Mouse (Mus musculus) retina, postnatal 1 day (tissue): ENCODE results near the gene Ppp1r12b.

Experiments used
- DNase-seq: peaks from one replicate; pipeline ENCODE4 v3.0.0-alpha.2; 2012

Ppp1r12b gene

DNA sequence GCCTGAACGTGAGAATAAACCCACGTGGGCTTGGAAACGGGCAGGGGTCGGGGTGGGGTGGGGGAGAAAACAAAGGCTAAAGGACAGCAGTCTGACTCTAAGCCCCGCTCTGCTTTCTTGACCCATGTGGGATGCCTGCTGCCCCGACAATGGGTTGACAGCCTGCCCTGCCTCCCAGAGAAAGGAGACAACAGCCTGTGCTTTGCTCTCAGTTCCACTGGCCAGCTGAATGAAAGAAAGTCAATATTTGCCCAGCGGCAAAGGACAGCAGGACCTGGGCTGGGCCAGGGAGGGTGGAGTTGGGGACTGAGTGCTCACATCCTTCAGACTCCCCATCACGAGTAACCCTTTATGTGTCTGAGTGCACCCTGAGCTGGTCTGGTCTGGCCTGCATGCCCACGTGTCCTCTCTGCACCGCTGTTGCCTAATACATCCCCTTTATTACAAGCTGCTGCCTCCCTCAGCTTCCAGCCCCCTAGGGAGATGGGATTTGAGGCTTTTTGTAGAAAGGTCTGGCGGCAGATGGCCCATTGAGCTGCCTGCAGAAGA is 242.2 kb downstream of the Ppp1r12b start:
- DNase-seq, result peak; percentile 79

DNA sequence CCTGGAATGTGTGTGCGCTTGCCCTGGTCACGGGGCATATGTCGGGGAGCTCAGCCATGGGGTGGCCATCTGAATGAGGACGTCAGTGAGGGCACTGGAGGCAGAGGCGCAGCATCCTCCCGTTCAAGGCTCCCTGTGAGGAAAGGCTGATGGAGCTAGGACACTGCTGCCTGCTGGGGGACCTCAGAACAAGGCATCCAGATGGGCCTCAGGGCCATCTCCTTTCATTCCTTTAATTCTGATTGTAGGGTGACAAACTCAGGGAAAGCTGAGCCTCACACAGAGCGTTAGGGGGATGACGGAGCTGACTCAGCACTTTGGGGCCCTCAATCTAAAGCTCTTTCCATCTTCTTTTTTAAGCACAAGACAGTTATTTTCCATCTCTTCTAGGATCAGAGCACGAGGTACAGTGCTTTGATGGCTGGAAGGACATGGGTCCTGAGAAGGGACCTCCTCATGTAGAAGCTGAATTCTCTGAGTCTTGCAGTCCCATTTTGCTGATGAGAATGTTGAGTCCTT is 242.9 kb downstream of the Ppp1r12b start:
- no peak for DNase-seq

GRCm38 (mm10) chr1:134711653-134712052 is 244.1 kb downstream of the Ppp1r12b start:
- no peak for DNase-seq

DNA sequence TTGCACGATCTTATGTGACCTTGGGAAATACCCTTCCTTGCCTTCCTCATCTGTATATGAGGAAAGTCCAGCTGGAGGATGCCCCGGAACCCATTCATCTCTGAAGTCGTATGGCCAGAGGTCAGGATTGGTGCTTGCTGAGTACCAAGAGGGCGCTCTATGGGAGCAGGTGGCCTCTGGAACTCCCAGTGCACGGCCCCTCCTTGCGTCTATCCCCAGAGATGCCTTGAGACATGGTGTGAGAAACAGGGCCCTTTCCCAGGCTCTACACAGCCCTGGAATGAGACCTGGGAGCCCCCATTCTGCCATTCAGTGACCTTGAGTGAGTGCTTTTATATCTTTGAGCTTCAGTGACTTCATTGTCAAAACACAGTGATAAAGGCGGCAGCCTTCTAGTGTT is 244.7 kb downstream of the Ppp1r12b start:
- DNase-seq, result no peak

DNA sequence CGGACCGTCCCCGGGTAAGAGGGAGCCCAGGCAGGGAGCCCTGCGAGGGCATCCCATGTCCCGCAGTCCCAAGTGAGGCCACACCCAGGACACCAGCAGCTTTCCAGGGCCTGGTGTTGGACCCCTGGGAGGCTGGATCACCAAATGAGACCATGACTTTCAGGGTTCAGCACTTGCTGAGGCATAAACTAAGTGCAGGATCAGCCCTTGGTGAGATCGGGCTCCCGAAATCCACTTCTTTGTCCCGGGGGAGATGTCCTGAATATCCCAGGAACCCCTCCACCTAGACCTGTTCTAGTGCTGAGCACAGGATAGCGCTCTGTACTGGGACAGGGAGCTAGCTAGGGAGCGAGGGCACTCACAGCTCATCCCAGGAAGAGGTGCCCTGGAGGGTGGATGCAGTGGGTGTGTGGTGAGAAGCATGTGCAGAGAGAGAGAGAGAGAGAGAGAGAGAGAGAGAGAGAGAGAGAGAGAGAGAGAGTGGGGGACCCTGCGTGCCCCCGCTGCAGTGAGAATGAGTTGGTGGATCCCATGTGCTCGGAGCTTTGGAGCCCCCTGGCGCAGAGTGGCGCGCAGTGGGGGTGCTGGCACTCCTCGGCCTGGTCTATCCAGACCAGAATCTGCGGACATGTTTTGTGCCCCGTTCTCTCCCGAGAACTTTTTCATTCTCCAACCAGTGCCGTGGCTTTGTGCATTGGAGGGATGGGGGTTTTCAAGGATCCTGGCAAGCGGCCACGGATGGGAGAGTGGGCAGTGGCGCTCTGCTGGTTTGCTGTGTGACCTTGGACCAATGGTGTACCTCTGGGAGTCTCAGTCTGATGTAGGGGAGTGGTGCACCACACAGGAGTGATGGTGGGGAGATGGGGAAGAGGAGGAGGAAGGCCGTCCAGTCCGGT is 246.1 kb downstream of the Ppp1r12b start:
- peak; percentile 44 for DNase-seq

- DNase-seq, result peak; percentile 81
Observed at GRCm38 (mm10) chr1:134708801-134709385, 246.8 kb downstream of the Ppp1r12b start.

DNA sequence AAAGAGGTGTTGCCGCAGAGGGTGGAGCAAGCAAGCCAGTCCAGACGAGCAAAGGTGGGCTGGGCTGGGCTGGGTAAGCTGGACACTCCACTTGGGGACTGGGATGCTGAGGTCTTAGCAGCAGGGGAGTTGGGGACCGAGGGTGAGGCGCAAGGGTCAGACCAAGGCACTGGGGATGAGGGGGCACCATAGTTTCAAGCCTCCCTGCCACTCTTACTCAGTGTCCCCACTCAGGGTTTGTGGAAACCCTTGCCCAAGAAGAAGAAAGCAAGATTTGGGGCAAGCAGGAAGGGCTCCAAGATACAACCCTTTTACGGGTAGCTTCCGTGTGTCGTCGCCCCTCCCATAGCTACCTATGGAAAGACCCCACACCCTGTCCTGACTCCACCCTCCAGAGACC is 247.5 kb downstream of the Ppp1r12b start:
- no peak for DNase-seq

DNA sequence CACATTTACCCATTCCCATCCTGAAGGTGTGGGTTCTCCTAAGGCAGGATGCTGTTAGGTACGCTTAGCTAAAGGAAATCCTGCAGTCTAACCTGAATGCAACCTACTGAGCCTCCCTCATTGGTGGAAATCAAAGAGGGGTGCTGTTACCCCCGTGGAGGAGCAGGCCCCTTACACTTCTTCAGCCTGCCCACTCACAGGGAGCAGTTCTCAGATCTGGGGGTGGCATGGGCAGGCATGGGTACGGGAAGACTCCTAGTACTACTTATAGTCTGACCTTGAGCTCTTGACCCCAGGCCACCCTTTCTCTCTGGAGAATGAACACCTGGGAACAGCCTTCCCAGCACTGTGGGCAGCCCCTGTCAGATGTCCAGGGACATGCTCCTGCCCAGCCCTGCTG is 248.2 kb downstream of the Ppp1r12b start:
- no peak for DNase-seq

GRCm38 (mm10) chr1:134706549-134706948 is 249.2 kb downstream of the Ppp1r12b start:
- DNase-seq, result no peak
